Mouse (Mus musculus) kidney, adult 8-10 months (tissue): Measurements from ENCODE around the gene Uqcrh.

Experiments used
- DNase-seq, 2 experiments: peaks; one replicate each; pipeline ENCODE4 v3.0.0; 2022

Gene Uqcrh

GRCm38 (mm10) chr4:116053399-116053961 is 21.4 kb downstream of the Uqcrh start, which contains the start of gene Nsun4:
Gene Nsun4, minus strand, starts transcription at chr4:116053876.
- peak; percentile 92 for DNase-seq

GRCm38 (mm10) chr4:116052526-116053293 is 22.2 kb downstream of the Uqcrh start:
- DNase-seq = peak; percentile 66 to 69

- DNase-seq = no peak
Measured at GRCm38 (mm10) chr4:116049211-116049610, 25.7 kb downstream of the Uqcrh start.

- DNase-seq = no peak
Measured at GRCm38 (mm10) chr4:116048130-116048920, 26.5 kb downstream of the Uqcrh start.

- DNase-seq = no peak
Measured at GRCm38 (mm10) chr4:116047681-116048080, 27.2 kb downstream of the Uqcrh start.

GRCm38 (mm10) chr4:116046604-116047003 is 28.3 kb downstream of the Uqcrh start:
- no peak for DNase-seq

- no peak for DNase-seq
Measured at GRCm38 (mm10) chr4:116042186-116042585, 32.7 kb downstream of the Uqcrh start.

GRCm38 (mm10) chr4:116040466-116040865 is 34.4 kb downstream of the Uqcrh start:
- peak; percentile 20 to 29 for DNase-seq

- no peak for DNase-seq
Measured at GRCm38 (mm10) chr4:116033374-116033773, 41.5 kb downstream of the Uqcrh start.

GRCm38 (mm10) chr4:116032906-116033305 is 42.0 kb downstream of the Uqcrh start:
- DNase-seq = no peak

- DNase-seq = no peak
Measured at GRCm38 (mm10) chr4:116017902-116018746, 56.7 kb downstream of the Uqcrh start, which contains the start of gene Faah. Gene Faah, minus strand, starts transcription at chr4:116017926.

- DNase-seq = peak; percentile 86 to 87
Measured at GRCm38 (mm10) chr4:116017300-116017901, 57.5 kb downstream of the Uqcrh start.
